Mouse (Mus musculus) lung, adult 10 weeks (tissue): ENCODE results near the gene Syndig1l. TPM values are rescaled to one million over a fixed set of nuclear protein-coding genes. Genes with fewer than 3 reads are reported as not detected.

Experiments
- polyA plus RNA-seq: library from polyadenylated mRNA; stranded (reverse); fragments of 350-450 nt; fragmentation: Illumina TruSeq; extraction: RNeasy Lipid Tissue Mini Kit (QIAGEN cat#74804); gene quantifications from one replicate; pipeline ENCODE4 v1.2.3, GENCODE M21; 2014; ENCODE audit warnings: low read depth, low replicate concordance; ENCODE audit not compliant: insufficient read depth

The Syndig1l gene
- polyA plus RNA-seq: not detected

GRCm38 (mm10) chr12:84698319-84699081, at the start of gene Syndig1l:
Gene Syndig1l (minus strand): TSS chr12:84698831.

GRCm38 (mm10) chr12:84640654-84641053, 58.0 kb downstream of the Syndig1l start, which contains the start of gene Vrtn:
Gene Vrtn (plus strand): TSS chr12:84641019.

Other genes starting within 250 kb of the Syndig1l start
- 31.6 TPM for gene Aldh6a1, start 247.8 kb downstream of the Syndig1l start, polyA plus RNA-seq
- 15.5 TPM for gene Lin52, start 247.4 kb downstream of the Syndig1l start, polyA plus RNA-seq
- not detected for gene Vsx2, start 129.1 kb downstream of the Syndig1l start, polyA plus RNA-seq
- 9.5 TPM for gene Abcd4, start 81.4 kb downstream of the Syndig1l start, polyA plus RNA-seq
- not detected for gene Vrtn, start 57.8 kb downstream of the Syndig1l start, polyA plus RNA-seq
- gene Npc2, start 74.3 kb upstream of the Syndig1l start, polyA plus RNA-seq: 669 TPM
- 57.6 TPM for gene Isca2, start 74.4 kb upstream of the Syndig1l start, polyA plus RNA-seq
- 11.5 TPM for gene Ltbp2, start 177.7 kb upstream of the Syndig1l start, polyA plus RNA-seq